Comparison of ENCODE assay signal across 9 mouse cellular contexts in genomic region chr6:135364041-135364745, GRCm38 (mm10). TPM values are rescaled to one million over a fixed set of nuclear protein-coding genes. Genes with fewer than 3 reads are reported as not detected.
A peak's percentile ranks its signal among the peaks of the same experiment; 100 is the strongest.
DNase-seq lines count a peak whose midpoint lies in the region; ATAC-seq and TF ChIP-seq lines count a peak whose summit lies in the region.
"Had no signal": no experiment of that assay in that cellular context is flagged by ENCODE, and none has a peak within 500 bp of the region (broad histone marks: within the 10 kb centered on the region; RNA-seq: fewer than 3 reads in every experiment).

No protein-coding gene starts in this region.

- DNase-seq in embryo, embryonic 11 days: peak; percentile 43
- DNase-seq in embryo, embryonic 9.5 days (ENCODE audit: extremely low spot score): no peak
- DNase-seq in T-cell, adult 2 months (ENCODE audit: low spot score): peak; percentile 77
- peak; percentile 32 to 53 for DNase-seq in heart, postnatal 14 days
- peak; percentile 72 for DNase-seq in lung, embryonic 14.5 days
- DNase-seq in thymus, adult 2 months: peak; percentile 56
- DNase-seq in left cerebral cortex, adult 9 months (ENCODE audit: low spot score in 2 of 2): no peak
- no peak for DNase-seq in adrenal gland, adult 2 months
- DNase-seq: liver, embryonic 13.5 days had no signal

- peak overlapping the region; percentile 52 for H3K9ac ChIP-seq in lung, embryonic 14.5 days
- H3K9ac ChIP-seq: liver, embryonic 13.5 days had no signal

- WGBS in lung, embryonic 14.5 days: 13% methylated on average over 9 of the region's 9 CpGs
- 2% methylated on average over 9 of the region's 9 CpGs for WGBS in thymus, adult 2 months

- H3K27me3 ChIP-seq in lung, embryonic 14.5 days (ENCODE audit: insufficient read depth, low read length): no peaks in the 10 kb centered on the region
- no peaks in the 10 kb centered on the region for H3K27me3 ChIP-seq in thymus, adult 2 months (ENCODE audit: control insufficient read depth, insufficient read depth, low read length)
- H3K27me3 ChIP-seq: liver, embryonic 13.5 days had no signal

- peak overlapping the region; percentile 86 for H3K27ac ChIP-seq in lung, embryonic 14.5 days (ENCODE audit: low read depth)
- H3K27ac ChIP-seq in thymus, adult 2 months (ENCODE audit: control insufficient read depth, insufficient read depth, low read length): peak overlapping the region; percentile 80
- H3K27ac ChIP-seq: liver, embryonic 13.5 days had no signal

- H3K4me1 ChIP-seq in lung, embryonic 14.5 days (ENCODE audit: insufficient read depth): peaks cover 55% of the 10 kb centered on the region
- peaks cover 37% of the 10 kb centered on the region for H3K4me1 ChIP-seq in thymus, adult 2 months (replicated peaks; ENCODE audit: control insufficient read depth, insufficient read depth, low read length)

- peak overlapping the region; percentile 58 for H3K4me2 ChIP-seq in lung, embryonic 14.5 days
- H3K4me2 ChIP-seq: liver, embryonic 13.5 days had no signal

- peak; percentile 48 for ATAC-seq in lung, embryonic 14.5 days (ENCODE audit: insufficient read depth)

- peak; percentile 17; the same call in 1 of the 2 replicates for TF ChIP-seq CTCF in lung, embryonic 14.5 days (IDR thresholded peaks at IDR 0.05; ENCODE audit: low read depth)
- TF ChIP-seq CTCF in thymus, adult 2 months (IDR thresholded peaks at IDR 0.05; ENCODE audit: borderline replicate concordance, control insufficient read depth, extremely low read depth, insufficient read depth, low read length, poor library complexity): no peak

- peak overlapping the region; percentile 37 for H3K4me3 ChIP-seq in lung, embryonic 14.5 days (ENCODE audit: low read depth, low read length)
- peak overlapping the region; percentile 13; the same call in 1 of the 2 replicates for H3K4me3 ChIP-seq in thymus, adult 2 months (ENCODE audit: control insufficient read depth, insufficient read depth, low read length)
- H3K4me3 ChIP-seq: liver, embryonic 13.5 days had no signal

- H3K36me3 ChIP-seq in lung, embryonic 14.5 days (ENCODE audit: insufficient read depth): peaks cover 8% of the 10 kb centered on the region; the same call in 1 of the 2 replicates
- H3K36me3 ChIP-seq in thymus, adult 2 months (ENCODE audit: control insufficient read depth, insufficient read depth, low read length): no peaks in the 10 kb centered on the region
- H3K36me3 ChIP-seq: liver, embryonic 13.5 days had no signal

- intact Hi-C loops in heart, postnatal 14 days (cut with DNase I): loop anchor here (5.0 kb wide), 1 partner anchor 42 kb away; no protein-coding TSS in a partner anchor

- TF ChIP-seq POLR2A in thymus, adult 2 months (IDR thresholded peaks at IDR 0.05; ENCODE audit: control insufficient read depth, extremely low read depth, insufficient read depth, low read length, poor library complexity): no peak

- no peaks in the 10 kb centered on the region for H3K9me3 ChIP-seq in lung, embryonic 14.5 days (ENCODE audit: low read depth, low read length)
- H3K9me3 ChIP-seq: liver, embryonic 13.5 days had no signal

RNA-seq across cellular contexts. Expression of gene Emp1, which starts 1.8 kb away (rescaled TPM):
- 100 to 1,000 TPM; 102 to 124 TPM for total RNA-seq in heart, postnatal 14 days (2021)
- 23.7 and 25.1 TPM in 2 replicates for polyA plus RNA-seq in lung, embryonic 14.5 days (2014; fragmentation: Nextera tagmentation; extraction: Ambion mirVana)
- polyA plus RNA-seq in thymus, adult 2 months (2012; rRNA removed): 57.5 and 69.9 TPM in 2 replicates
- 10 to 100 TPM; 24.5 to 42.8 TPM for total RNA-seq in adrenal gland, adult 2 months (2021)
- 22.8 and 25.8 TPM in 2 replicates for polyA plus RNA-seq in adrenal gland, adult 2 months (2012; rRNA removed)

RNA-seq across cellular contexts. Expression of gene Pbp2, which starts 54.0 kb away (rescaled TPM):
- not detected for total RNA-seq in heart, postnatal 14 days (2021)
- polyA plus RNA-seq in lung, embryonic 14.5 days (2014; fragmentation: Nextera tagmentation; extraction: Ambion mirVana): 0.38 and 0.53 TPM in 2 replicates
- polyA plus RNA-seq in thymus, adult 2 months (2012; rRNA removed): not detected in 2 replicates
- total RNA-seq in adrenal gland, adult 2 months (2021): not detected
- not detected in 2 replicates for polyA plus RNA-seq in adrenal gland, adult 2 months (2012; rRNA removed)
- polyA plus RNA-seq: liver, embryonic 13.5 days had no signal

Comparison
In these comparisons a context has a peak if more than half of its experiments do, and no peak if none do; other contexts are left out.
1. DNase-seq: peak in embryo, embryonic 11 days (single experiment), T-cell, adult 2 months (single experiment), heart, postnatal 14 days (2 of 2), lung, embryonic 14.5 days (single experiment) and thymus, adult 2 months (single experiment); none in embryo, embryonic 9.5 days (single experiment), left cerebral cortex, adult 9 months (0 of 2) and adrenal gland, adult 2 months (single experiment).